Mouse (Mus musculus): ENCODE results near the gene Cacna1c. TPM values are rescaled to one million over a fixed set of nuclear protein-coding genes. Genes with fewer than 3 reads are reported as not detected.

Cacna1c gene
- polyA plus RNA-seq, 1 experiment from 2014 or later = 7.3 TPM

- Histone ChIP-seq H3K9me3 (replicated peaks) (no peaks in the 10 kb centered on the region), H3K4me2 (replicated peaks) (no peak overlapping the region), H3K27me3 (no peaks in the 10 kb centered on the region), H3K9ac (no peak overlapping the region), H3K4me1 (peaks cover 3% of the 10 kb centered on the region; the same call in 1 of the 2 replicates), H3K27ac (no peak overlapping the region), H3K36me3 (no peaks in the 10 kb centered on the region), H3K4me3 (no peak overlapping the region)
- 79% methylated on average over 5 of the region's 5 CpGs for WGBS
- ATAC-seq (ENCODE audit: low FRiP score) = no peak
These were observed 330.3 kb downstream of the Cacna1c start for GRCm38 (mm10) chr6:118865777-118866380.

GRCm38 (mm10) chr6:118864696-118865620, 331.3 kb downstream of the Cacna1c start:
- Histone ChIP-seq H3K4me2 (replicated peaks) (no peak overlapping the region), H3K27ac (no peak overlapping the region), H3K27me3 (no peaks in the 10 kb centered on the region), H3K4me1 (peaks cover 3% of the 10 kb centered on the region; the same call in 1 of the 2 replicates), H3K36me3 (no peaks in the 10 kb centered on the region), H3K9ac (no peak overlapping the region), H3K9me3 (replicated peaks) (no peaks in the 10 kb centered on the region), H3K4me3 (no peak overlapping the region)
- WGBS = 69% methylated on average over 18 of the region's 18 CpGs
- ATAC-seq (ENCODE audit: low FRiP score) = no peak

GRCm38 (mm10) chr6:118862727-118863126, 333.5 kb downstream of the Cacna1c start:
- Histone ChIP-seq H3K9ac (no peak overlapping the region), H3K36me3 (no peaks in the 10 kb centered on the region), H3K4me2 (replicated peaks) (no peak overlapping the region), H3K9me3 (replicated peaks) (no peaks in the 10 kb centered on the region), H3K4me1 (peaks cover 3% of the 10 kb centered on the region; the same call in 1 of the 2 replicates), H3K27me3 (no peaks in the 10 kb centered on the region), H3K27ac (no peak overlapping the region), H3K4me3 (no peak overlapping the region)
- ATAC-seq (ENCODE audit: low FRiP score) = no peak
- 85% methylated on average over 9 of the region's 9 CpGs for WGBS

GRCm38 (mm10) chr6:118862091-118862490, 334.1 kb downstream of the Cacna1c start:
- no peaks in the 10 kb centered on the region for H3K9me3 ChIP-seq (replicated peaks)
- no peak overlapping the region for H3K27ac ChIP-seq
- no peak for ATAC-seq (ENCODE audit: low FRiP score)
- H3K9ac ChIP-seq = no peak overlapping the region
- H3K4me1 ChIP-seq = peaks cover 3% of the 10 kb centered on the region; the same call in 1 of the 2 replicates
- 64% methylated on average over 5 of the region's 5 CpGs for WGBS
- no peak overlapping the region for H3K4me3 ChIP-seq
- H3K4me2 ChIP-seq (replicated peaks) = no peak overlapping the region
- no peaks in the 10 kb centered on the region for H3K36me3 ChIP-seq
- H3K27me3 ChIP-seq = no peaks in the 10 kb centered on the region

- H3K27ac ChIP-seq = no peak overlapping the region
- ATAC-seq (ENCODE audit: low FRiP score) = no peak
- H3K27me3 ChIP-seq = no peaks in the 10 kb centered on the region
- H3K4me2 ChIP-seq (replicated peaks) = no peak overlapping the region
- no peak overlapping the region for H3K4me3 ChIP-seq
- WGBS = 52% methylated on average over 1 of the region's 1 CpGs
- no peaks in the 10 kb centered on the region for H3K9me3 ChIP-seq (replicated peaks)
- peaks cover 3% of the 10 kb centered on the region; the same call in 1 of the 2 replicates for H3K4me1 ChIP-seq
- H3K9ac ChIP-seq = no peak overlapping the region
- H3K36me3 ChIP-seq = no peaks in the 10 kb centered on the region
These were observed 337.8 kb downstream of the Cacna1c start for GRCm38 (mm10) chr6:118858431-118858830.

- no peak overlapping the region for H3K27ac ChIP-seq
- H3K36me3 ChIP-seq = no peaks in the 10 kb centered on the region
- H3K4me3 ChIP-seq = no peak overlapping the region
- no peak overlapping the region for H3K9ac ChIP-seq
- no peaks in the 10 kb centered on the region for H3K9me3 ChIP-seq (replicated peaks)
- ATAC-seq (ENCODE audit: low FRiP score) = no peak
- H3K4me2 ChIP-seq (replicated peaks) = no peak overlapping the region
- H3K4me1 ChIP-seq = 0 out of 2 replicates have a peak, but pooled peaks cover 4% of the 10 kb centered on the region
- H3K27me3 ChIP-seq = no peaks in the 10 kb centered on the region
- WGBS = 80% methylated on average over 6 of the region's 6 CpGs
These were observed 344.1 kb downstream of the Cacna1c start for GRCm38 (mm10) chr6:118852131-118852530.

GRCm38 (mm10) chr6:118851086-118851485, 345.1 kb downstream of the Cacna1c start:
- Histone ChIP-seq H3K36me3 (no peaks in the 10 kb centered on the region), H3K9me3 (replicated peaks) (no peaks in the 10 kb centered on the region), H3K9ac (no peak overlapping the region), H3K4me1 (peaks cover 13% of the 10 kb centered on the region), H3K4me2 (replicated peaks) (no peak overlapping the region), H3K27ac (no peak overlapping the region), H3K27me3 (no peaks in the 10 kb centered on the region), H3K4me3 (no peak overlapping the region)
- ATAC-seq (ENCODE audit: low FRiP score) = no peak
- 76% methylated on average over 3 of the region's 3 CpGs for WGBS

GRCm38 (mm10) chr6:118848640-118849039, 347.6 kb downstream of the Cacna1c start:
- no peak overlapping the region for H3K4me3 ChIP-seq
- peaks cover 27% of the 10 kb centered on the region for H3K4me1 ChIP-seq
- no peaks in the 10 kb centered on the region for H3K36me3 ChIP-seq
- 84% methylated on average over 2 of the region's 2 CpGs for WGBS
- no peak overlapping the region for H3K27ac ChIP-seq
- H3K27me3 ChIP-seq = no peaks in the 10 kb centered on the region
- H3K9me3 ChIP-seq (replicated peaks) = no peaks in the 10 kb centered on the region
- no peak for ATAC-seq (ENCODE audit: low FRiP score)
- H3K9ac ChIP-seq = no peak overlapping the region
- no peak overlapping the region for H3K4me2 ChIP-seq (replicated peaks)

- 86% methylated on average over 13 of the region's 13 CpGs for WGBS
- H3K27me3 ChIP-seq = no peaks in the 10 kb centered on the region
These were observed 348.5 kb downstream of the Cacna1c start for GRCm38 (mm10) chr6:118847751-118848150.

GRCm38 (mm10) chr6:118845829-118846228, 350.4 kb downstream of the Cacna1c start:
- 5% methylated on average over 2 of the region's 2 CpGs for WGBS
- Histone ChIP-seq H3K4me2 (replicated peaks) (no peak overlapping the region), H3K4me3 (no peak overlapping the region), H3K27ac (peak overlapping the region; percentile 52; the same call in 1 of the 2 replicates), H3K9ac (no peak overlapping the region), H3K27me3 (no peaks in the 10 kb centered on the region), H3K36me3 (no peaks in the 10 kb centered on the region), H3K9me3 (replicated peaks) (no peaks in the 10 kb centered on the region), H3K4me1 (peaks cover 28% of the 10 kb centered on the region)
- peak; percentile 79 for ATAC-seq (ENCODE audit: low FRiP score)

More at GRCm38 (mm10) chr6:118847751-118848150, 348.5 kb downstream of the Cacna1c start:
- Histone ChIP-seq H3K4me3 (no peak overlapping the region), H3K9ac (no peak overlapping the region), H3K27ac (no peak overlapping the region), H3K36me3 (no peaks in the 10 kb centered on the region), H3K4me1 (peaks cover 27% of the 10 kb centered on the region), H3K9me3 (replicated peaks) (no peaks in the 10 kb centered on the region), H3K4me2 (replicated peaks) (no peak overlapping the region)
- no peak for ATAC-seq (ENCODE audit: low FRiP score)

- no peak overlapping the region for H3K4me2 ChIP-seq (replicated peaks)
- no peak overlapping the region for H3K4me3 ChIP-seq
- 53% methylated on average over 6 of the region's 6 CpGs for WGBS
- H3K4me1 ChIP-seq = peaks cover 28% of the 10 kb centered on the region
- no peak overlapping the region for H3K27ac ChIP-seq
- no peak for ATAC-seq (ENCODE audit: low FRiP score)
- no peak overlapping the region for H3K9ac ChIP-seq
- H3K36me3 ChIP-seq = no peaks in the 10 kb centered on the region
- no peaks in the 10 kb centered on the region for H3K27me3 ChIP-seq
- no peaks in the 10 kb centered on the region for H3K9me3 ChIP-seq (replicated peaks)
These were observed 351.0 kb downstream of the Cacna1c start for GRCm38 (mm10) chr6:118845180-118845579.

- ATAC-seq (ENCODE audit: low FRiP score) = no peak
- Histone ChIP-seq H3K4me3 (no peak overlapping the region), H3K4me2 (replicated peaks) (no peak overlapping the region), H3K9me3 (replicated peaks) (no peaks in the 10 kb centered on the region), H3K27me3 (no peaks in the 10 kb centered on the region), H3K9ac (no peak overlapping the region), H3K27ac (no peak overlapping the region), H3K4me1 (peaks cover 31% of the 10 kb centered on the region), H3K36me3 (no peaks in the 10 kb centered on the region)
- 89% methylated on average over 8 of the region's 8 CpGs for WGBS
These were observed 352.7 kb downstream of the Cacna1c start for GRCm38 (mm10) chr6:118843566-118843965.
